Mouse (Mus musculus): ENCODE measurements around the gene Nfam1.

- no peak for TF ChIP-seq POLR2A (IDR thresholded peaks at IDR 0.05; ENCODE audit: borderline replicate concordance, extremely low read depth, low read depth, low read length)
- no peak for TF ChIP-seq CTCF (IDR thresholded peaks at IDR 0.05; ENCODE audit: insufficient read depth, low read length)
These were observed 3.9 kb upstream of the Nfam1 start for GRCm38 (mm10) chr15:83036900-83037519.
